Mouse (Mus musculus): ENCODE results near the gene Ostm1.

GRCm38 (mm10) chr10:42702111-42702510 lies 118.5 kb downstream of the Ostm1 start:
- no peak for TF ChIP-seq CTCF (IDR thresholded peaks at IDR 0.05)
- no peak for TF ChIP-seq EP300 (IDR thresholded peaks at IDR 0.05)
